Mouse (Mus musculus) mesoderm, embryonic 11.5 days (tissue): ENCODE measurements around the gene Phf8.
"Not testable (repeated sequence)": the region's sequence is repeated elsewhere in the genome, so short reads cannot be mapped to it uniquely, and the experiment has no call there.

Experiments used
- DNase-seq: peaks from one replicate; pipeline ENCODE4 v3.0.0-alpha.2; 2012; ENCODE audit warnings: low read depth, low spot score

Phf8 gene

DNA sequence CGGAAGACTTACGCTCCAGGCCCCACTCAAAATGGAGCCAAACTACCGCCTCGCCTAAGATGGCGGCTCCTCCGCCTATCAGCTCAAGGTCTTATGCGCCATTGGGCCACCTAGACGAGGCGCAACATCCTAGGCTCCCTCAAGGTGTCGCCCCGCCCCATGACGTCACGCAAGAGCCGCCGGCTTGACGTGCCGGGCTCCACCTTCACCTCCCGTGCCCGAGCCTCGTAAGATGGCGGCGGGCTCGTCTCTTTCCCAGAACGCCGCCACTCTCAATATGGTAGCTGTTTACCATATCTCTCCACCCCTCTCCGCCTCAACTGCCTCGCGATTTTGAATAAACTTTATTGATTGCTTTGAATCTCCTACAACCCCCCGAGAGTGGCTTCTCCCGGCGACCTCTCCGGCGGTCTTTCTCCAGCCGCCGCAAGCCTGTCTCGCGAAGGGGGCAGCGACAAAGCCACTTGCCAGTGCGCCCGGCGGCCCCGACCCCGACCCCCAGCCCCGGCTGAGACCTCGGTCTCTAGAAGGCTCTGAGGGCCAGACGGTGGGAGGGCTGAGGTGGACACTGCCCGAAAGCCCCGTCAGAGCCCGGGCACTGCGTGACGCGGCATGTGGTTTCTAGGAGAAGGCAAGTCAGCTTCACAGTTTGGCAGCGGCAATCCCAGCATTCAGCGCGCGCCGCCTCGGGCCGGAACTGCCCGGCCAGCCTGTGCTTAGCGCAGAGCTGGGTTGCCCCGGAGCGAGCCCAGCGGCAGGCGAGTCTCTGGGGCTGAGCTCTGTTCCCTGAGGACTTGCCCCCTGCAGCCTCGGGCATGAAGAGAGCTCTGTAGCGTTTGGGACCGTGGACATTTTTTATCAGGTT, at the start of gene Phf8:
TSS of gene Phf8 (plus strand) at position 215 of the 865 bp plus-strand sequence.
- peak; percentile 95 for DNase-seq

DNA sequence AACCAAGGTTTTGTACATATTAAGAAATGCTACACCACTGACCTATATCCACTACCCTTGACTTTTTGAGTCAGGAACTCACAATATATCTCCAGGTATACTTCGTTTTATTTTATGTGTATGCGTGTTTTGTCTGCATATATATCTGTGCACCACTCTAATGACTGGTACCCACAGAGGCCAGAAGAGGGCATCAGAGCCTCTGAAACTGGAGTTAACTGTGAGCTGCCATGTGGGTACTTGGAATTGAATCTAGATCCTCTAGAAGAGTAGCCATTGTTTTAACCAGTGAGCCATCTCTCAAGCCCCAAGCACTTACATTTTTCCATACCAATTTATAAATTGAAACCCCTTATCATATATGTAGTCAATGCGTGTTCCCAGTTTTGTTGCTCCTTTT, 32.3 kb upstream of the Phf8 start:
- no peak for DNase-seq

DNA sequence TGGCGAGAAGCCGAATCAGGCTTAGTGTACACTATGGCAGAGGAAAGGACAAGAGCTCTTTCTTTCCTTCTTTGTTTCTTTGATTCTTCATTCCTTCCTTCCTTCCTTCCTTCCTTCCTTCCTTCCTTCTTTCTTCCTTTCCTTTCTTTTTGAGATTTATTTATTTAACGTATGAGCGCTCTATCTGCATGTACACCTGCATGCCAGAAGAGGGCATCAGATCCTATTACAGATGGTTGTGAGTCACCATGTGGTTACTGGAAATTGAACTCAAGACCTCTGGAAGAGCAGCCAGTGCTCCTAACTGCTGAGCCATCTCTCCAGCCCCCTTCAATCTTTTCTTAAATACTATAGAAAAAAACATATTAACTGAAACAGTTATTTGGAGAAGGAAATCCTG, 27.2 kb upstream of the Phf8 start:
- not testable (repeated sequence) for DNase-seq

DNA sequence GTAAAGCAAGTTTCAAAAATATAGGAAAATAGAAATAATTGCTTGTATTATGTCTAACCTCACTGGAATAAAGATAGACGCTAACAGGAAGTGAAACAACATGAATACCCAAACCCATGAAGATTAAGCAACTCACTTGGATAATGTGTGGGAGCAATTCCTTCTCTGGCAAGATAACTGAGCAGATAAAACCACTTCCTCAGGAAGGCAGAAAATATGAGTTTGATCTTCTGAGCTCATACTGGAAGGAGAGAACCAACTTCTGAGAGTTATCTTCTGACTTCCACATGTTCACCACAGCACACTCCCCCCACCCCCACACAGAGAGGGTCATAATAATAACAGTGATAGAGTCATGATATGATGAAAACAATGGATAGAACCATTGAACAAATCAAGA, 23.9 kb upstream of the Phf8 start:
- no peak for DNase-seq

DNA sequence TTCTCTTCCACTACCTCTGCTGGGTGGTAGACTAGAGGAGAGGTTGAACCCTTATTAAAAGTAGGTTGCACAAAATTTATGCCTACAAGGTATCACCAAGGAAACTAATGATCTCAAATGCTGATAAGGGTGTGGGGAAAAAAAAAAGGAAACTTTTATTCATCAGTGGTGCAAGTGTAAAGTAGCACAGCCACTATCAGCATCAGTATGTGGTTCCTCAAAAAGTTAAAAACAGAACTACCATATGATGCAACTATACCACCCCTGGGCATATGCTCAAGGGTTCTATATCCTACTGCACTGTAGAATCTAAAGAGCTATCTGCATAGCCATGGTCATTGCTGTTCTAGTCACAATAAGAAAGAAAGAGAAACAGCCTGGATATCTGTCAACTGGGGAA, 11.9 kb upstream of the Phf8 start:
- DNase-seq = no peak

- no peak for DNase-seq
These were observed 10.6 kb upstream of the Phf8 start for GRCm38 (mm10) chrX:151509906-151510305.

DNA sequence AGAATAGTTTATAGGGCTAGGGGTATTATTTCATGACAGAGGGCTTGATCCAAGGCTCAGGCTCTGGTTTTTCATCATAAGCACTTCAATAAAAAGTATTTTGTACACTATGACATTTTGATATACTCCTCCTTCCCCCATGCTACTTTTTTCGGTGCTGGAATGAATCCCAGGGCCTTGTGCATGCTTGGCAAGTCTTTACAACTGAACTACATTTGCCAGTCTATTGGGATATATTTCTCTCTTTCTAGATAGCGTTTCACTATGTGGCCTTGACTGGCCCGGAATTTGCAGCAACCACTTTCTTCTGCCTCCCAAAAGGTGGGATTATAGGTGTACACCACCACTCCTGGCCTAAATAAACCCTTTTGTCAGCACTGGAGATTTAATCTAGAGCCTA, 7.4 kb upstream of the Phf8 start:
- DNase-seq = no peak

- DNase-seq = no peak
These were observed 6.8 kb upstream of the Phf8 start for GRCm38 (mm10) chrX:151513694-151514093.

- no peak for DNase-seq
These were observed 2.3 kb upstream of the Phf8 start for GRCm38 (mm10) chrX:151518181-151518580.

- no peak for DNase-seq
These were observed 380 bp upstream of the Phf8 start for GRCm38 (mm10) chrX:151520127-151520457.

- DNase-seq = no peak
These were observed 1.5 kb downstream of the Phf8 start for GRCm38 (mm10) chrX:151521786-151522522.

DNA sequence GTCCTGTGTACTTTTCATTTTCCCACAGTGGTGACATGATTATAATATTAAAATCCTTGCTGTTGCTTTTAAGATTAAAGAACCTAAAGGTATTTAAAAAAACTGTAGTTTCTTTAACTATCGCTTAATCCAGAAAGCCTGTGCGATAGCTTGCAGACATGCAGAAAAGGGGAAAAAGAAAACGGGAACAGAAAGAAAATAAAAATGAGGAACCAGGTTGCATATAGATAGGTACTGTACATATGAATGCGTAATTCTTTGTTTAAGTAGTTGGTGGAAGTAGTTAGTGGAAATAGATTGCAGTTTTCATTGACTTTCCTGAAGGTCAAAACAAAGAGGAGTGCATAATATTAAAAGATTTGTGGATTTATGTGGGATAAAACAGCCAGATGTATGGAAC, 32.9 kb downstream of the Phf8 start:
- no peak for DNase-seq

GRCm38 (mm10) chrX:151575166-151575565, 54.7 kb downstream of the Phf8 start:
- DNase-seq = peak; percentile 1

DNA sequence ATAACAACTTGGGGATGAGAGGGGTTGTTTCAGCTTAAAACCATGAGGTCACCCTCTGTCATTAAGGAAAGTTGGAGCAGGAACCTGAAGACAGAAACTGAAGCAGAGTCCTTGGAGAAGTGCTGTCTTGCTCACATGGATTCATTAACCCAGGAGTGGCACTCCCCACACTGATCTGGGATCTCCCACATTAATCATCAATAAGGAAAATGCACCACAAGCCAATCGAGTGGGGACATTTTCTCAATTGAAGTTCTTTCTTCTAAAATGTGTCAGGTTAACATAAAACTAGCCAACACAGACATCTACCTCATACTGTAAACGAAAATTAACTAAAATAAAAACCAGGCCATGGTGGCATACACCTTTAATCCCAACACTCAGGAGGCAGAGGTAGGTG, 122.9 kb downstream of the Phf8 start:
- no peak for DNase-seq

- DNase-seq = no peak
These were observed 133.3 kb downstream of the Phf8 start for GRCm38 (mm10) chrX:151653744-151654143.

DNA sequence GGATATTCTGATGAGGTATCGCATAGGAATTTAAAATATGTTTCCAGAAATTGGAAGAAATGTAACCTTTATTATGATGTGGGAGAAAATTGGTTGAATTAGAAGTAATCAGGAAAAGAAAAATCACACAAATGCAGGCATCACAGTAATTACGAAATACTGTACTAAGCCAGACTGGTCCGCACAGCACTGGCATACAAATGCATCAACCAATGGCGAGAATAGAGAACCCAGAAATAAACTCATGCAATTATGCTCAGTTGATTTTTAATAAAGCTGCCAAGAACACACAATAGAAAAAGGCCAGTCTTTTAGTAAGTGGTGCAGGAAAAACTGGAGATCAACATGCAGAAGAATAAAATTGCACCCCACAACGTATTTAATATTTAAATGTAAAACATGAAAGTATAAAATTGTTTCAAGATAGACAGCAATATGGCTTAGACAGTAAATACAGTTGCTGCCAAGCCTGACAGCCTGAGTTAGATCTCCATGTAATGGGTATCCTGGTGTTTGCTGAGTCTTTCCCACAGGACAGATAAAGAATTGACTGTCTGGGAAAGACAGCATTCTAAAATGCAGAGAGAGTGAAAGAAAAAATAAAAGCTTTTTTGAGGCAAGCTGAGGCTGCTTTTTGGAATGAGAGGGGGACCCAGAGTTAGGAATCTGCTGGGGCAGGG, 154.2 kb downstream of the Phf8 start:
- no peak for DNase-seq
